Mouse (Mus musculus): ENCODE data around the gene Dclk1.

DNA sequence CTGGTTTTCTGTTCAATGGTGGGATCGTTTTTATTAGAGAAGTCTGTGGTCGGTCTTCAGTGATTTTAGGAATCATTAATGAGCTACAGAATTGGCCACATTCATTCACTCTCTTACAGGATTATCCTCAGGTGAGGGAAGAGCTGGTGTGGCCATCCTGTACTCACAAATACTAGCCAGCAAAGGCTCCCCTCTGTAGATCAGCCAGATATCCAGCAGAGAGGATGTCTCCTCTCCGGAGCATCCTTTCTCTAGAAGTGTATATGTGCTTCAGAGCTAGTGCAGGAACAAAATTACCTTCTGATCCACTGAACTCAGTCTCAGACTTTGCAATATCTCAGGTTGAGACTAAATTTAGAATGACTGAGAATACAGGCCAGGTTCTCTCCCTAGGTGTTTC, 222.1 kb downstream of the Dclk1 start:
- TF ChIP-seq GATA1 (IDR thresholded peaks at IDR 0.05; ENCODE audit: low read length) (no peak), TAL1 (IDR thresholded peaks at IDR 0.05; ENCODE audit: low read length) (no peak)

Measured in erythroblast, embryonic 14.5 days (primary cell).